Mouse (Mus musculus): ENCODE measurements around the gene Ccdc28b.

- TF ChIP-seq POLR2A (IDR thresholded peaks at IDR 0.05; ENCODE audit: control insufficient read depth, low read depth, low read length) = no peak
- TF ChIP-seq CTCF (IDR thresholded peaks at IDR 0.05; ENCODE audit: control insufficient read depth, insufficient read depth, insufficient replicate concordance, low read depth, low read length) = no peak
Measured at GRCm38 (mm10) chr4:129609139-129609631, 14.6 kb downstream of the Ccdc28b start.

Data from testis, adult 2 months (tissue).